Mouse (Mus musculus) lung, postnatal 36 days (tissue): Measurements from ENCODE around the gene Nr2e1.

ENCODE experiments used
- DNase-seq: peaks from one replicate; pipeline ENCODE4 v3.0.0; 2022; ENCODE audit warnings: mixed read lengths

Gene Nr2e1

DNA sequence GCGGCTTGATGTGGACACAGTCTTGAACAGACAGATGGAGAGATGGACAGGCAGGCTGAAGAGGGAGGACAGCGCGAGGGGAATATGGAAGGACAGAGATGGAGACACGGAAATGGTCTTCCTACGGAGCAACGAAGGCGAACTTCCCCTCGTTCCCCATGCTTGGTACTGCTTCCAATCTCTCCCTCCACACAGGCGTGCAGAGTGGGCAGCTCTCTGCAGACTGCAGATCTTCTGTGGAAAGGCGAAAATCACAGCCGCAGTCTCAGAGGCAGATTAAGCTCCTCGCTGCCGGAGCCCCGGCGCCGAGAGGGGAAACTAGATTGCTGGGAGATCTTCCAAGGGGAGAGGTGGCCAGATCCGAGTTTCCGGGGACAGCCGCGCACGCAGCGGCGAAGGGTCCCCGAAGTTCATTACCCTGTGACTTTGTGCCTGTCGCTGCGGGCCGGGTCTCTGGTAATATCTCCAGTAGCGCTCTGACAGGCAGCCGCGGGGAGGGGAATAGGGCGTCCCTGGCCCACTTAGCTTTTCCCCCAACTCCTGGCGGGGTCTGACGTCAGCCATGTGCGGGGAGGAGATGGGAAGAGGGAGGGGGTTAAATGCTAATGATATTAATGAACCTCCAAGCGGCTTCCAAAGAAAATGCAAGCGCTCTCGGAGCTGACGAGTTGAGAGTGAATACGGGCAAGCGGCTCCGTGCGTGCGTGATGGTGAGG, at the start of gene Nr2e1, which contains the start of gene Ostm1:
TSS of gene Nr2e1 (minus strand) at position 476 of the 716 bp plus-strand sequence.
TSS of gene Ostm1 (plus strand) at position 666 of the 716 bp plus-strand sequence.
- no peak for DNase-seq

DNA sequence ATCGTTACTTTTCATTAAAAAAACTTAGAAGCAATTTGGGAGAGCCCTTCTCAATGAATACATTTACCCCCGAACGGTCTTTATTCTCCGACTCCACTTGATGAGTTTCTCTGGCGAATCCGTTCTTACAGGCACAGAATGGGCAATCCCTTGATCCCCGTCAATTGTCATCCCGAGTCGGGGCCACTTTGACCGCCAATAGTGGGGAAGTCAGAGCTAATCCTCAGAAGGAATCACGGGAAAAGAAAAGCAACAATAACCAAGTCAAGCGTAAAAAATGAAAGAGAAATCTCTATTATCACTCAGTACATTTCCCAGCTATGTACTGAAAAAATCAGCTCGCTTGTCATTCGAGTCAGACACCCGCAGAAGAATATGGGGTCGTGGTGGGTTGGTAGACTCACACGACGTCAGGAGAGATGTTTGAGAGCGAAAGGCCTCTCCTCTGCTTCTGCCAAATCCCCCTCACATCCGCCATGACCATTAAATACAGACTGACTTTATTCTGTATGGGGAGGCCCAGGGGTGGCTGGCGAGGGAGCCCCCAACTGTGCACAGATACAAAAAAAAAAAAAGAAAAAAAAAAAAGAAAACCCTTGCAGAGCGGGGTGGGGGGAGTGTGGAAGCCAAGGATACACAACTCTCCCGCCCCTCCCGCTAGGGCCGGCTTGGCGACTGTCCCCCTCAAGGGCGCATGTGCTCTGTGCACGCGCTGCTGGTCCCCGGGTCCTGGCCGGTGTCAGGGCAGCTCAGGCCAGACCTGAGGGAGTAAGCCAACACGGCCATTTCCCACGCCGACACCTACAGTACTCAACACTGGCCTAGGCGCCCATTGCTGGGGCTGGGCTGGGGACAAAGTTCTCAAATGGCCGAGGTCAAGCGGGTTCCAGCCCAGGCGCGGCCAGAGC, 49.3 kb upstream of the Nr2e1 start:
- DNase-seq, result no peak

DNA sequence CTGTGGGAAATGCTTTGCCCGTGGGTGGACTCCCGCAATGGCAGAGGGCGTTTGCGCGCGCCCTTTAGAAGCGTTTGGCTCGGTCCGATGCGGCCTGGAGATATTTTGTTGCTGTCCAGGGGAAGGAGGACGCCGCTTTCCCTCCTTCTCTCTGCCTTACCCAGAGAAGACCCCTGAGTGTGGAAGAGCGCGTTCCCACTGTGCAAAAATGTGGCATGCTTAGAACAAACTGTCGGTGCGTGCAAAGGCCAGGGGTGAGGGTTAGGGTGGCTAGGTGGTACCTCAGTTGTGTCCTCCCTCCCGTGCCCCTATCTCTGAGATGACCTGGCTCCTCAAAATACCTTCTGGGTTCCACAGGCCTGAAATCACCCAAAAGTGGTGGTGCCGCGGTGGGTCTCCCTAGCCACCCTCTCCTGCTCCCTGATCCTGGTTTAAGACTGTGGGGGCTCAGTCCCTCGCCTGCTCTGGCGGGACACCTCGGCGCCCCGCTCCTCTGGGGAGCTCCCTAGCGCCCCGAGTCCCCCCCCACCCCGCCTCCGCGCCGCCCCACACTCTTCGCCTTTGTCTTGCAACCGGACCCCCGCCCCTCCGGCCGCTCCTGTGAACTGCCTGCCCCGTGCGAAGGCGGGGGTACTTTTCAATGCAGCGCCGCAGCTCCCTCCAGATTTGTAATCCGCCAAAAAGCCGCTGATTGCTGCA, 48.5 kb upstream of the Nr2e1 start:
- DNase-seq, result no peak

DNA sequence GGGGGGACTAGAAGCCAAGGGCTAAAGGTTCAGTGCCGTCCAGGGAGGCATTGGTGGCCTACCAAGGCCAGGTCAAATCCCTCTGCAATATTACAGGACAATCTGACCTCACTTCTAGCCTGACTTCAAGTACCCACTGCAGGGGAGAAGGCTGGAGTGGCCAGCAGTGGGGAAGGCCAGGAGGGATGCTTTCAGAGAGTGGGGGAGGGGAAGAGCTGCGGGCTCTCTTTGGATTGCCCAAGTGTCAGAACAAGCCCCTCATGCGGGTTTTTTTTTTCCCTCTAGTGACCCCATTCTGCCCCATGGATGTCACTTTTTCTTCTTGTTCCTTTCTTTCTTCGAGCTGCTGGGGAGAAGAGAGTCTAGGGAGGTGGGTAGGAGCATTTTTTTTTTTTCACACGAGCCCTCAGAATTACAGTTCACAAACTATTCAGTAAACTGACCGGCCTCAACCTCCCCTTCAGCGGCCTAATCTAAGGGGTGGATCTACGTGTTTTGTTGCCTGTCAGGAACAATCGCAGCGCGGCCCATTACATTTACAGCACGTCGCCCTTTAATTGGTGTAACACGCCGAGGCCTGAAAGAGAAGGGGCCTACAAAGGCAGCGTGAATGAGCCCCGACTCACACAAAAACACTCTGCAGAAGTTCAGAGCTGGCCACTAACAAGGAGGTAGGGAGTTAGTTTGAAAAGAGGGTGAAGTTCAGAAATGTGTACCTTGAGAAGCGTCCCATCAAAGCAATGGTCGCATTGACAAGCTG, 47.3 kb upstream of the Nr2e1 start:
- DNase-seq, result no peak

DNA sequence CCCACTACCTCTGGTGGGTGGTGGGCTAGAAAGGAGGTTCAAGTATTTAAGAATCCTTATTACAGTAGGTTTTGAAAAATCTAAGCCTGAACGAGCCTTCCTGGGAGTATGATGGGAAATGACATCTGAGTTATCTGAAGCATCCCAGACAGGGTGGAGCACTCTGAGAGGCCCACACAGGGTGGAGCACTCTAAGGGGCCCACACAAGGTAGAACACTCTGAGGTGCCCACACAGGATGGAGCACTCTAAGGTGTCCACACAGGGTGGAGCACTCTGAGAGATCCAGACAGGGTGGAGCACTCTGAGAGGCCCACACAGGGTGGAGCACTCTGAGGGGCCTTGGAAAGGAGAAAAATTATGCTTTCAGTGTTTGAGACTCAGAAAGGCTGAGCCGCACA, 42.5 kb upstream of the Nr2e1 start:
- no peak for DNase-seq

DNA sequence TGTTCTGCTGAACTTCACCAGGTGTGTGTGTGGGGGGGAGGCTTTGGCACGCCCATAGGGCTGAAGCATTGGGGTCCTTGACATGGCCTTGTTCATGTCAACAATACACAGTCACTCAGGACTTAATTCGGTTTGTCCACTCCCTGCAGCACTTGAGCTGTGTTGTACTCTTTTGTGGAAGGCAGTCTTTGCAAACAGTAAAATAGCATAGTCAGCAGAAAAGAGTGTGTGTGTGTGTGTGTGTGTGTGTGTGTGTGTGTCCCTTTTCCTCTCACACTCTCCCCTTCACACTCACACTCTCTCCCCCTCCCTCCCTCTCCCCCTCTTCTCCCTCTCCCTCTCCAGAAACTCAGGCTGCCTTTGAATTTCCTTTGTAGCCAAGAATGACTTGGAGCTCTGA, 34.9 kb upstream of the Nr2e1 start:
- no peak for DNase-seq

DNA sequence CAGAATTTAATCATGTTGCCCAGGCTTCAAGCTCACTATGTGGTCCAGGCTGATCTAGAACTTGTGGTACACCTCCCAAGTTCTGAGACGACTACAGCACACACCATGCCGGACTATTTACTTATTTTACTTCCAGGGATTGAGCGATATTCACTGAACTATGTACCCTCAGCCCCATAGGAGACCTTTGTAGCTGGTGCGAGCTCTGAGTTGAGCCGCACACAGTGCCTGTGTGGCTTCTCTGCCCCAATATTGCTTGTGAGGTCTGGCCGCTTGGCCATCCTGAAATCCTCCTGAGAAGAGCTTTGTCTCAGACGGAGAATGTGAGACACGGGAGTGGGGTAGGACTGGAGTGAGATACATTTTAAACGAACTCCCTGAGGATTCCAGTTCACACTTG, 31.3 kb upstream of the Nr2e1 start:
- no peak for DNase-seq

DNA sequence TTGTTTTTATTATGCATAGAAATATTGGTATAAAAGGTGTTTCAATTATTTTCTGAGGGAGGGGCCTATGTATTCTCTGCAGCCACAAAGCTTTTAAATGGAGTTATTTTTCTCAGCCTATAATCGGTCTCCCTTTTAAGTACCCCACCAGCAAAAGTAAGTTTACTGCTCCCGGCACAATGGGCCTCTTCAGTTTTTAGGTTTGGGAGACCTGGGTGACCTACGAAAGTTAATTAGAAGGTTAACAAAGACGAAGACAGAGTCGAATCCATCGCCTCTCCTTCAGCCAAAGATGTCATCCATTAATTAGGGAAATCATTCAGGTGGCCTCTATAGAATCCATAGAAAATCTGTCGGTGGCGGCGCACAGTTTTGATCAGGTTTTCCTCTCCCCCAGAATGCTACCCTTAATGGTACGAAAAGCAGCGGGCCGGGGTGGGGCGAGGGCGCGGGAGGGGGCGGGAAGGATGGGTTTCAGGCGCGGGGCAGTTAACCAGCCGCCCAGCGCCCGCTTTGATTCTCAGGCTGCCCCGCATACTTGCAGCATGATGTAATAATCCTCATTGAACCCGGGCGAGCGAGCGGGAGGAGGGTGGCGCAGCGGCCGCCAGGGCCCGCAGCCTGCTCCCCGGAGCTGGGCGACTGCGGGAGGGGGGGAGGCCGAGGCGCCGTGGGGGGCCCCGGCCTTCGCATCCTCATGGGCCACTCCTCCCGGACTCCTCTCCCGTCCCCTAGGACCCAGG, 30.4 kb upstream of the Nr2e1 start:
- DNase-seq, result peak; percentile 14

DNA sequence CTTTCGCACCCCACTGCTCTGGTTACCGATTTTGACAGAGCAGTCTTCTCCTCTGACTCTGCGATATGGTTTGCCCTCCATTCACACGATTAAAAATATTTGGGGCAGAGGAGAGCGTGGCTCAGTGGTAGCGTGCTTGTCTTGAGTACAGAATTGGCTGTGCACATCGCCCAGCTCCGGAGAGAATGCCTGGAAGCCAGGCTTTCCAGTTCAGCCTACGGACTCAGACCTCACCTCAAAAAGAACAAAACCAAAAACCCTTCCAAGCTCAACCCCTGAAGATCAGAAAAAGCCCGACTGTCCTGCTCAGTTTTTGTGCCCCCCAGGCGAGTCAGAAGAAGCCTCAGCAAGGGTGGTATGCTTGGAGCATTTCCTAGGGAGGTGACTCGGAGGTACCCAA, 29.6 kb upstream of the Nr2e1 start:
- DNase-seq, result no peak

DNA sequence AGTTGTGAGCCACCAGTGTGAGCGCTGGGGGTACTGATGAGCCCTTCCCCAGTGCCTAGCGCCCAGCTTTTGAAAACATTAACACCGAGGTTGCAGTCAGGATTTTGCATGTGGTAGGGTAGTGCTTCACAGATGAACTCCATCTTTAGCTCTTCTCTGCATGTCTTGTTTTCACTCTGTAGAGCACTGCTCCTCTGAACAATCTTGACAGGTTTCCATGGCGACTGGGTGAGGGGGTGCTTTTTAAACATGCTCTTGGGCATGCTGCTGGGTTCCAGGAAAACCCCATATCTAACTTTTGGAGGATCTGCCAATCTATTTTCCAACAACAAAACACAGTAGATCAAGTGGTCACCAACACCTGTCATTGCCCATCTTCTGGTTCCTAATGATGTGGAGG, 23.3 kb upstream of the Nr2e1 start:
- no peak for DNase-seq

DNA sequence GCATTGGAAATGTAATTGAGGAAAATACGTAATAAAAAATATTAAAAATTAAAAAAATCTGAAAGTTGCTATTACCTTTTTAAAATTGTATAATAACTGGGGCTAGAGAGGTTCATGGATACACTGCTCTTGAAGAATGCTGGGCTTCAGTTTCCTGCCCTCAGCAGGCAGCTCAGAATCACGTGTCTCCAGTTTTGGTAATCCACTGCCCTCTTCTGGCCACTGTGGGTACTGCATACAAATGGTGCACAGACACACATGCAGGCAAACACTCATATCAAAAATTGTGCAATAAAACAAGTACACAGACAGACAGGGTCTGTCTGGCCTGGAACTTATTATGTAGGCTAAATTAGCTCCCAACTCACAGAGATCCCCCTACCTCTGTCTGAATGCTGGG, 21.4 kb upstream of the Nr2e1 start:
- DNase-seq, result no peak

DNA sequence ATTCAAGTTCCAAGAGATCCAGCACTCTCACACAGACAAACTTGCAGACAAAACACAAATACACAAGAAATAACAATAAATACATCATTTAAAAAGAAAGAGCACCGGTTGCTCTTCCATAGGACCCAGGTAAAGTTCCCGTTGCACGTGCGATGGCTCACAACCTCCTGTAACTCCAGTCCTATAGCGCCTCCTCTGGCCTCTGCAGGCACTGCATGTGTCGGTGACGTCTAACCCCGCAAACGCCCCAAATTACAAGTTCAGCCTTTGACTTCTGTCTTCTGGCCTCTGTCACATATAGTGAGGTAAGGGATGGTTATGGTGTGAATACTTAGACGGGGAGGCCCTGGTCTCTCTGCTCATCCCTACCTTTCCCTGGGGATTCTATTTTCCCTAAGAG, 18.1 kb upstream of the Nr2e1 start:
- DNase-seq, result peak; percentile 14

DNA sequence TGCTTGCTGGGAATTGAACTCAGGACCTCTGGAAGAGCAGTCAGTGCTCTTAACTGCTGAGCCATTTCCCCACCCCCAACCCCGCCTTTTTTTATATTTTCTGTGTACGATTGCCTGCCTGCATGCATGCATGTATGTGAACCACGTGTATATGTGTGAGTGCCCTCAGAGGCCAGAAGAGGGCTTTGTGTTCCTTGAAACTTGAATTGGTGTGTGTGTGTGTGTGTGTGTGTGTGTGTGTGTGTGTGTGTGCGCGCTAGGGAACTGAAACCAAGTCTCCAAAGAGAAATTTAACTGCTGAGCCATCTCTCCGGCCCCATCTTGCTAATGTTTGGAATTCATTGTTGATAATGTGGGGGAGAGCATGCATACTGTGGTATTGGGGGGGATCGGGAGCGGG, 15.2 kb upstream of the Nr2e1 start:
- DNase-seq, result no peak

DNA sequence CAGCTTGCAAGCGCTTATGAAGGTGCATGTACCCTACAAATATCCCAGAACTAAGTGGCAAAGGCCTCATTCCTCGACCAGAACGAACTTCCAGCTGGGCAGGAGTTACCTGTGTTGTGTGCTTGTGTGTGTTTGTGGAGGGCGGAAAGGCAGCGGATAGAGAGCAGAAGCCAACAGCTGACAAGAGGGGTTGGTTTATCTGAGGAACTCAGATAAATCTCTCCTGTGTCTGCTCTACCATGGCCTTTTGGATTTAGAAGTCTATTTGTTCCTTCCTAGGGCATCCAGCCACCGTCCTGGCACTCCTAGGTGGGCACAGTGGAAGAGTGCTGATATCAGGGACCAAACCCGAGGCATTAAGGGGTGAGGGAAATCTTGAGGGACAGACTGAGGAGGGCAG, 9.8 kb upstream of the Nr2e1 start:
- DNase-seq, result no peak

DNA sequence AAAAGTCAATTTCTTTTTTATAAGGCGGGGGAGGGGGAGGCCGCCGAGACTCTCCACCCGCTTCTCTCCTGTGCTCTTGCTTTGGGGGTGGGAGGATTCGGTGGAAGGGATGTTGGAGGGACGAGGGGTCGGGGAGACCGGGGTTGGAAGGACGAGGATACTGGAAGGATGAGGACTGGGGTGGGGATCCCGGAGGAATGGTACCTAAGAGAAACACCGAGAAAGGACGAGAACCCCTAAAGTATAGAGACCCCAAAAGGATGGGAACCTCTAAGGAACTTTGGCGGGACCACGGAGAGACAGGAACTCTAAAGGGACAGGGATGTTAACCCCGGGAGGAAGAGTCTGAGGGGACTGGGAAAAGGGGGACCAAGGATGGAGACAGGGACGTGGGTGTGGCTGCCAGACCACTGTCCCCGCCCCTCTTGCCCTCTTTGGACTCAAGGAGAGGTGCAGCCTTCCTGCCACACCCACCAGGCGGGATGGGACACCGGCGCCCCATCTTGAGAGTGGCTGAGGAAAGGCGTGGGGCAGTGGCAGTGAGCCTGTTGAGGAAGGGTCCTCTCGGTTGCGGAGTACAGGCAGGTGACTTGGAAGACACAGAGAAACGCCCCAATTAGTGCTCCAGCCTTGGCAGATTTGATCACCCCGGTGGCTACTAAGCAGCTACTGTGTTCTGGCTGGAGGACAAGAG, 8.7 kb upstream of the Nr2e1 start:
- DNase-seq, result no peak

DNA sequence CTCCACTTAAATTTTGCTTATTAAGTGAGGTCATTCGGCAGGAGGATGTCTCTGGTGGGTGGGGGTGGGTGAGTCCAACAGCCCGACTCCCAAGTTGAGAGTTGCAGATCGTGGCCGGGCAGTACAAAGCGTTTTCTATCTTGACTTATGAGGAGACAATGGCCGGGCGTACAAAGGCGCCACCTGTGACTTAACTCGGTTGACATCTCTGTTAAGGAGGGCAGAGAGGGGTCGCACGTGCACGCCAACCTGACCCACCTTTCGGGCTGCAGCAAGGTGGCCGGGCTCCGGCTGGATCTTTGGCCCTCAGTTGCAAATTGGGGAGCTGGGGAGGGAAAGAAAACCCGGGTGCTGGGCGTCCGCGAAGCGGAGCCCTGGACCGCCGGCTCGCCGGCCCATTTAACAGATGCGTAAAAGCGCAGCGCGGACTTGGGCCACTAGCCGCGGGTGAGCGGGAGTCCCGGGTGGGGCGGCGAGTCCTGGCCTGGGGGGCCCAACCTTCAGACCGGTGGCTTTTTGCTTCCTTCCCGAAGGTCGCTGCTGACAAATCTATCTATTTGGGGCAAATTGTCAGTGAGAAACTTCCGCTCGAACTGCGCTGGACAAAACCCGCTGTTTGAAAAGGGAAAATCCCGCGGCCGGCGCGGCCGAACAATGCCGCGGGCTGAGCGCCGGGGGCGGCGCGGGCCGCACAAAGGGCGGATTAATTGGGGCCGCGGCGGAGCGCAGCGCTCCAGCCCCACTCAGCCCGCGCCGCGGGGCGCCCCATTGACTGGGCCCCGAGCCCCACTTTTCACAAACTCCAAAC, 8.0 kb upstream of the Nr2e1 start:
- no peak for DNase-seq

DNA sequence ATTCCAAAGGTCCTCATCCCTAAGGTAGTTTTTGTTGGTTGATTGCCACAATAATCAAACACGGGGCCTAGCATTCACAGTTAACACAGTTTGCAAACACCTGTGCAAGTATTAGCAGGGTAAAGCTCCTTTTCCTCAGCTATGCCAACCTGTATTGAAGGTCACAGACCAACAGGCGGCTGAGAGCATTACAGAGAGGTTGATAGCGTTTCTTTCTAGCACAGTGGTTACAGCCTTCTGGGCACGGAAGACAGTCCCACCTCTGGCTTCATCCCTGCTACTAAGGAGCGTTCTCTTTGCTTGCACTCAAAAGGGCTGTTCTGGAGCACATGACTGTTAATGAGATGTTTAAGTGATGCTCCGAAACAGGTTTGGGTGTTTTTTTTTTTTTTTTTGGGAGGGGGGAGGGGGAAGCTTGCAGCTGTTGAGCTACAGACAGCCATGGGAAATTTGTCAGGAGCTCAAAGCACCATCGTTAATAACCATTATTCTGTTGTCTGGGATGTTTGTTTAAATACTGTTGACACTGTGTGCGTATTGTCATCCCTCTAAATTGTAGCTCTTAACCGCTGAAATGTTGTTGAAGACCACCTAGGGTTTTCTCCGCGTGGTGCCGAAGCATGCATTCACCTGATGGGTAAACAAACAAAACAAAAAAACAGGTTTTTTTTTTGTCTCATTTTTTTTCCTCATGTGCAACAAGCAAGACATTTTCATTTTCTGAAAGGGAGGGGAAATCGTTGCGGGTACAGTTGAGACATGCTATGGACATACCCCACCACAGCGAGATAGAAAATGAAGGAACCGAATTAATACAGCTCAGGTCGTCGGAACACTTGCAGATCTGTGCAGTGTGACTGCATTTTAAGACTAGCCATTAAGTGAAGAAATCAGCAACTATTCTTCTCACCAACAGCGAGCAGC, 7.1 kb upstream of the Nr2e1 start:
- no peak for DNase-seq

DNA sequence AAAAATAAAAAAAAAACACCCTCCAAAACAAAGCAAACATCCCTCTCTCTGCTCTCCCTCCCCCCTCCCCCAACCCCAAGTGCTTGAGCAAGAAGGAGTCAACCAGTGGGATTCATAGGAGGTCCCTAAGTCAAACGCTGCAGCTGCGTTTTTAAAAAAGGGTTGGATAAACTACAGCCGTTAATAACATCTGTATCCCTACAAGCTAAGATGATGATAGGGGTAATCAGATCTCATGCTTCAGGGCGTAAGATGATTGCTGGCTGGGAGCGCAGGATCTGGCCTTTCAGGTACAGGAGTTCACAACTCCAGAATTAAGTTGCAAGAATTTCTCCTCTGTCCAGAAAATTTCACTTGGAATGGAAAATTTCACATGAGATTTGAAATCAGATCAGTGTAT, 6.1 kb upstream of the Nr2e1 start:
- no peak for DNase-seq
